Mouse (Mus musculus) neural tube, embryonic 14.5 days (tissue): ENCODE data around the gene Fgd6. TPM values are rescaled to one million over a fixed set of nuclear protein-coding genes. Genes with fewer than 3 reads are reported as not detected.

Source experiments
- ATAC-seq: fragments of 200-750 bp; cut with Nextera tagmentation; 2 replicates; pipeline ENCODE4 v1.8.0; 2017; ENCODE audit warnings: low read depth, mild to moderate bottlenecking, moderate TSS enrichment, moderate library complexity
- H3K27ac ChIP-seq: fragments of 300-500 bp; sonication (generic); 2 replicates; pipeline ENCODE4 v1.5.1; 2014; ENCODE audit warnings: low read depth, mild to moderate bottlenecking, control low read depth, low read length, moderate library complexity, mixed read lengths
- H3K27me3 ChIP-seq: fragments of 300-500 bp; sonication (generic); 2 replicates; pipeline ENCODE4 v1.6.1; 2014; ENCODE audit warnings: low read length; ENCODE audit not compliant: control insufficient read depth, insufficient read depth
- H3K36me3 ChIP-seq: fragments of 300-500 bp; sonication (generic); 2 replicates; pipeline ENCODE4 v1.6.1; 2014; ENCODE audit warnings: low read length, mixed read lengths; ENCODE audit not compliant: control insufficient read depth, insufficient read depth
- H3K4me1 ChIP-seq: fragments of 300-500 bp; sonication (generic); 2 replicates; pipeline ENCODE4 v1.6.1; 2014; ENCODE audit warnings: low read length; ENCODE audit not compliant: control insufficient read depth, insufficient read depth
- H3K4me2 ChIP-seq: fragments of 300-500 bp; sonication (generic); 2 replicates; pipeline ENCODE4 v1.6.1; 2014; ENCODE audit warnings: mild to moderate bottlenecking, low read depth, low read length, control low read depth
- H3K4me3 ChIP-seq: fragments of 300-500 bp; sonication (generic); 2 replicates; pipeline ENCODE4 v1.5.1; 2014; ENCODE audit warnings: low read depth, low read length, control low read depth, mixed read lengths
- H3K9ac ChIP-seq: fragments of 300-500 bp; sonication (generic); replicated peaks from 2 replicates; pipeline ENCODE4 v1.6.1; 2014; ENCODE audit warnings: low read depth, mild to moderate bottlenecking, control low read depth, low read length, mixed read lengths
- H3K9me3 ChIP-seq: fragments of 300-500 bp; sonication (generic); 2 replicates; pipeline ENCODE4 v1.6.1; 2016; ENCODE audit warnings: low read length; ENCODE audit not compliant: control insufficient read depth
- WGBS: fragments of 180-500 bp; shearing (Covaris S2); extraction: QIAGEN DNeasy Blood & Tissue Kit; methylation state at CpG from one replicate; pipeline ENCODE4 v1.1.7; 2014; 5-methylcytosine and 5-hydroxymethylcytosine counted together
- polyA plus RNA-seq: library from polyadenylated mRNA; unstranded; fragments of >200 nt; fragmentation: Nextera tagmentation; extraction: Ambion mirVana; gene quantifications from 2 replicates; pipeline ENCODE4 v1.2.1, GENCODE M21; 2014

Gene Fgd6
- polyA plus RNA-seq, 1 experiment from 2014 or later: 2.4 TPM

DNA sequence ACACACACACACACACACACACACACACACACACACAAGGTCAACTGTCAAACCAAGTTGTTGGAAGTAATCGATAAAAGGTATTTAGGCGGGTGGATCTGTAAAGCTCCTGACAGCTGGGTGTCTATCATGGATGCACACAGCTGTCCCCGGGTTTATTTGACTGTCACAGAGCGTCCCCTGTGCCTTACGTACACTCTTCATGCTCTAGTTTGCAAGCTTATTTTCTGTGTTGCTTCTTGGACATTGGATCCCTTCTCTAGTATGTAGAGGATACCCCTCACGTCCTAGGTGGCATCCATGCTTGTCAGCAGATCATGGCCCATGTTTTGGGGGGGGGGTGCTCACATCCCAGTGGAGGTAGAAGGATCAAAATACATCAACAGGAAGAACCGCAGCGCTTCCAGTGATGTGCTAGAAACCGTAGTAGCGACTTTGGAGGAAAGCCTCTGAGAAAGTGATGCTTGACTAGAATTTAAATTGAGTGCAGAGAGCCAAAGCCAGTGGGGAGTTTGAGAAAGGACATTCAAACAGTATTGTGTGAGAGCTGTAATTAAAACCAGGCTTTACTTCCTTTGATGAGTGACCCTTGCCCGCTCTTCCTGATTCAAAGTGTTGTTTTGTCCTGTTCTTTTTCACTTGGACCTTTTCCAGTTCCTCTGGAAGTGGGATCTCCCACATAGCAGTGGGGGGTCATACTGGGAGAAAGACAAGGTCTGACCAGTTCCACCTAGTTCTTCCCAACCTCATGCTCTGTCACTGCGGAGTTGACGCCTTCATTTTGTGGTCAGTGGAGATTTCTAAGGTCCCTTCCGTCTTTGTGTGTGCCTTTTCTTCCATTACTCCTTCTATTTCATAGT, 41.4 kb downstream of the Fgd6 start:
- no peak for ATAC-seq
- no peaks in the 10 kb centered on the region for H3K36me3 ChIP-seq

DNA sequence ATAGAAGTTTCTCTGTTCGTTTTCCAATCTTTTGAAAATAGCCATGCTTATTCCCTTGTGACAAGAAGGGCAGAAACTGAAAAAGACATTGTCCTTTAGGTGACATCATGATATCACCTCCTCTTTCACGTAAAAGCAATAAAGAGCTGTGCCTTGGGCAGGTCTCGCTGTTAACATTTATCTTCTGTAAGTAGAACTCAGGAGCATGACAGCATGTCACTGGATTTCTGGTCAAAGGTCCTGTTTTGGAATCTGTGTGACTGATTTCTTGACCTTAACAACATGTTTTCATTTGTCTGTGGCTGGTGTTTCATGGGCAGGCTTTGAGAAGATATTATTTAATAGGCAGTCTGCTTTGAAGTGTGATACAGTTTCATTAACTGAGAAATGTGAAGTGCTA, 44.9 kb downstream of the Fgd6 start:
- H3K27me3 ChIP-seq: no peaks in the 10 kb centered on the region
- 77% methylated on average over 3 of the region's 3 CpGs for WGBS
- H3K4me3 ChIP-seq: no peak overlapping the region
- H3K9ac ChIP-seq: no peak overlapping the region
- H3K9me3 ChIP-seq: no peaks in the 10 kb centered on the region
- H3K4me1 ChIP-seq: no peaks in the 10 kb centered on the region
- ATAC-seq: no peak
- no peak overlapping the region for H3K27ac ChIP-seq
- H3K4me2 ChIP-seq: no peak overlapping the region
- H3K36me3 ChIP-seq: no peaks in the 10 kb centered on the region

More for the DNA sequence above, 41.4 kb downstream of the Fgd6 start:
- peak overlapping the region; percentile 66; the same call in 1 of the 2 replicates for H3K27ac ChIP-seq
- H3K27me3 ChIP-seq: no peaks in the 10 kb centered on the region
- no peak overlapping the region for H3K9ac ChIP-seq
- H3K4me2 ChIP-seq: no peak overlapping the region
- H3K4me3 ChIP-seq: no peak overlapping the region
- 65% methylated on average over 14 of the region's 14 CpGs for WGBS
- no peaks in the 10 kb centered on the region for H3K4me1 ChIP-seq
- no peaks in the 10 kb centered on the region for H3K9me3 ChIP-seq

DNA sequence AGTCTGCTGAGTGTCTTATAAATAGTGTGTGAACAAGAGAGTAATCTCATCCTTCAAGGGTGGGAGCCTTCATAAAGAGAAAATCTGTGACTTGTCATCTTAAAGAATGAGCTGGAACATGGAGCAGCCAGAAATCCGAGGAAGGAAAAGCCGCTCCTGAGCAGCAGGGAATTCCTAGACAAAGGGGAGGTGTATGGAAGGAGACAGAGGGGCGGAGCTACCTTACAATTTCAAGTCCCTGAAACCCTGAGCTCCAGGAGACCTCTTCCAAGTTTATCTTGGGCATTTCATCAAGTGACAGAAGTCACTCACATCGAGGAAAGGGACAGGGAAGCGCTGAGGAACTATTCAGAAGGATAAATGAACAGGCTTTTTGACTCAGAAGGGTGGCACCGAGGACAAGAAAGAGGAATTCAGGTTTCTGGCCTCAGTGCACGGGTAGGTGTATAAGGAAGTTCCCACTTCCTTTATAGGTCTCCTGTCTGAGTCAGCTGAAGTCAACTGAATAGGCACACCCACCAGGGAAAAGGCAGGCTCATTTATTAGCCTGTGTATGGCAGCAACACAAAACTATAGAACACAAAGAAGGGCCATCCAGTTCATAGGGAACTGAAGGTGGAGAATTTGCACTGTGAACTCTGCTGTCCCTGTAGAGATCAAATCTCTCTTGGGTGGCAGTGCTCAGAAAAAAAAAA, 46.4 kb downstream of the Fgd6 start:
- Histone ChIP-seq H3K4me2 (no peak overlapping the region), H3K27ac (no peak overlapping the region), H3K9me3 (no peaks in the 10 kb centered on the region), H3K9ac (no peak overlapping the region), H3K4me1 (no peaks in the 10 kb centered on the region), H3K27me3 (no peaks in the 10 kb centered on the region), H3K4me3 (no peak overlapping the region), H3K36me3 (no peaks in the 10 kb centered on the region)
- ATAC-seq: no peak
- WGBS: 43% methylated on average over 7 of the region's 7 CpGs

DNA sequence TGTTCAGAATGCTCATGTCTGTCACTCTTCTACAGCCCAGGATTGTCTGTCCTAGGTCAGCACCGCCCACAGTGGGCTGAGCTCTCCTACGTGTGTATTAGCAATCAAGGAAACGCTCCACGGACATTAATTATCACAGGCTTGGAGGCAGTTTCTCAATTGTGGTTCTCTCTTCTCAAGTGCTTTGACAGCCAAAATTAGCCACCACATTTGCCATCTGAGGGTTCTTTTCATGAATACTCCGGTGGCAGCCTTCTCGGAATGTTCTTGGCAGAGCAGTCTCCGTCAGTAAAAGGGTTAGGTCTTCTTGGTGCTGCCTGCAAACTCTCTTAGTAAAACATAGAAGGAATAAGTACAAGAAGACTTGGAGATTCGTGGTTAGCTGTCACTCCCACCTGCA, 50.5 kb downstream of the Fgd6 start:
- 79% methylated on average over 8 of the region's 8 CpGs for WGBS
- H3K4me2 ChIP-seq: no peak overlapping the region
- H3K27ac ChIP-seq: no peak overlapping the region
- no peak overlapping the region for H3K4me3 ChIP-seq
- H3K4me1 ChIP-seq: no peaks in the 10 kb centered on the region
- H3K36me3 ChIP-seq: no peaks in the 10 kb centered on the region
- no peak for ATAC-seq
- H3K27me3 ChIP-seq: no peaks in the 10 kb centered on the region
- H3K9me3 ChIP-seq: no peaks in the 10 kb centered on the region
- H3K9ac ChIP-seq: no peak overlapping the region

DNA sequence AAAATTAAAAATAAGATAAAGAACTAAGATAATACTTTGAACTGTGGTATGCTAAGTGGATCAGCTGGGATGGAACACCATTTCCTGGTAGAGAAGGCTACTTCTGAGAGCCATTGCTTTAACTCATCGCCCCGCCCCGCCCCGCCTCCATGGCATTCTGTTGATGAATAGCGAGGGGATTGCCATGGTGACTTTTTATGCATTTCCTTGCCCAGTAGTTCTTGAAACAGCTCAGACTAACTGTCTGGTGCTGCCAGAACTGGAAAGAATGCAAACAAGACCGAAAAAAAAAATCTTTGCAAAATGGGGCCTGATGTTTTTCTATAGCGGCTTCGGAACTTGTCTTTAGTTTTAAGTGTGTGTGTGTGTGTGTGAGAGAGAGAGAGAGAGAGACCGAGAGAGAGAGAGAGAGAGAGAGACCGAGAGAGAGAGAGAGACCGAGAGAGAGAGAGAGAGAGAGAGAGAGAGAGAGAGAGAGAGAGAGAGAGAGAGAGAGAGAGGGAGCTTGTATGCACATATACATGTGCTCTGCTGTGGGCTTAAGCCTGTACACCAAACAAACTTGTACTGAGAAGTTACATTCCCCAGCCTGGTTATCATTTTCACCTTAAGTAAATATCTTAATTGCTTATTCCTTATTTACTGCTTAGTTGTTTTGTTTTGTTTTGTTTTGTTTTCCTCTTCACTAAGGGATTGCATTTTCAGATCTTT, 51.7 kb downstream of the Fgd6 start:
- WGBS: 27% methylated on average over 8 of the region's 11 CpGs
- no peak overlapping the region for H3K27ac ChIP-seq

DNA sequence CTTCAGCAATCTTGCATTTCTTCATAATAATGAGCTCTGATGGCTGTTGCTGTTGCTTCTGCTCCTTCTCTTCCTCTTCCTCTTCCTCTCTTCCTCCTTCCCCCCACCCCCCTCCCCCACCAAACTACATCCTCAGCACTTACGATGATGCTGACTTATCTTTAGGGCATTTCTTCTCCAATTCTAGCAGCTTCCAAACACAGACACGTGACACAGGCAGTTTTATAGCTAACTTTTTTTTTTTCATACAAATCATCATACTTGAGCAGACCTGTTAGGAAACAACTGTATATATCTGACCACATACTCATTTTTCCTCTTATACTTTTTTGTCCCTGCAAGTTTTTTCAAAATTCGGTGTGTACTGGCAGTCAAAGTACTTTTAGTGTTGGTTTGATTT, 54.2 kb downstream of the Fgd6 start:
- Histone ChIP-seq H3K4me2 (no peak overlapping the region), H3K27ac (no peak overlapping the region), H3K4me3 (no peak overlapping the region), H3K36me3 (no peaks in the 10 kb centered on the region), H3K27me3 (no peaks in the 10 kb centered on the region), H3K9ac (no peak overlapping the region), H3K4me1 (no peaks in the 10 kb centered on the region), H3K9me3 (no peaks in the 10 kb centered on the region)
- no peak for ATAC-seq
- WGBS: 92% methylated on average over 3 of the region's 3 CpGs

More for the DNA sequence above, 51.7 kb downstream of the Fgd6 start:
- Histone ChIP-seq H3K4me3 (no peak overlapping the region), H3K27me3 (no peaks in the 10 kb centered on the region), H3K9me3 (no peaks in the 10 kb centered on the region), H3K4me2 (no peak overlapping the region), H3K36me3 (no peaks in the 10 kb centered on the region), H3K4me1 (no peaks in the 10 kb centered on the region), H3K9ac (no peak overlapping the region)
- ATAC-seq: peak; percentile 66; the same call in 1 of the 2 replicates

DNA sequence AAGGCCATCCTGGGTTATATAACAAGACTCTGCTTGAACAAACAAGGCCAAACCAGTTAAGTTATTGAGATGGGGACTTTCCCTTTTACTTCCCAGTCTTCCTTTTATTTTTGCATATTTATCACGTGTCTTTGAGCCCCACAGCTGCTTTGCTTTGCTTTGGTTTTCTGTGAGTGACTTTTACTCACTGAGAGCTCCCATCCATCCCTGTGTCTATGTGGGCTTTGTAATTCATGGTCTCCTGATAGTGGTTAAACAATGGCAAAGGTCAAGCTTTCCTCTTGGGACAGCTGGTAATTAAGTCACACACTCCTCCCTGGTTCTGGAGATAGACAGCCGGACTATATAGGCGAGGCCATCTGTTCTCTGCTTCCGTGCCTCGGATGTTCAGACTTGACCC, 57.7 kb downstream of the Fgd6 start:
- ATAC-seq: no peak
- no peak overlapping the region for H3K4me3 ChIP-seq
- H3K27ac ChIP-seq: no peak overlapping the region
- H3K9me3 ChIP-seq: no peaks in the 10 kb centered on the region
- H3K36me3 ChIP-seq: no peaks in the 10 kb centered on the region
- no peak overlapping the region for H3K4me2 ChIP-seq
- no peaks in the 10 kb centered on the region for H3K4me1 ChIP-seq
- no peaks in the 10 kb centered on the region for H3K27me3 ChIP-seq
- WGBS: 24% methylated on average over 5 of the region's 5 CpGs
- no peak overlapping the region for H3K9ac ChIP-seq

DNA sequence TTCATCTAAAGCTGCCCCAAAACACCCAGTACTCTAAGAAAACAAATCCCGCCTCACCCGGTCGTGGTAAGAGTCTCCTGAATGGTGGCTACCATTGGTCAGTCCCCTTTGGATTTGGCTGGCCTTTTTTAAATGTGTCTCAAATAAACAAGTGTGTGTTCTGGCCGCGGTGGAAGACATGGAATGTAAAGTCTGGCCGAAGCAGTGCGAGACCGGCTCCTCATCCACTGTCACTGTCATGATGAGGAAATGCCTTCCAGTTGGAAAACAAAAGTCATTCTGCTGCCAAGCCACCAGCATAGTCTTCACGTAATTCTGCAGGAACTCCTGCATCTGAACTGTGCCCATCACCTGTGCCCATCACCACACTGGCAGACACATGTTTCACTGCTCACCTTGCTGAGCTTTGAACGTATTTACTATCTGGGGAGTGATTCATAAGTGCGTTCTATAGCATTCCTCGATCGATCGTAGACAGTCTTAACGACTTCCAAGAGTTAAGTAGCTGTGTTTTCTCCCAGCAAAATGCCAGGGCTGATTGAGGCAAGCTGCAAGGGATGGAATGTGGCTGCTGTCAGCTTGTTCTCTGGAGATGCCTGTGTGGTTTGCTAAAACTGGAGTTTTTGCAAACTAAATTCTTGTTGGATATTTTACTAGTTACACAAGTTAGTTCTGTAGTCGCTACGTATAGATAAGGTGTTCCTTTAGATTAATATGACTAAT, 60.1 kb downstream of the Fgd6 start:
- H3K4me3 ChIP-seq: no peak overlapping the region
- H3K9ac ChIP-seq: no peak overlapping the region
- no peaks in the 10 kb centered on the region for H3K4me1 ChIP-seq
- H3K27me3 ChIP-seq: no peaks in the 10 kb centered on the region
- H3K9me3 ChIP-seq: no peaks in the 10 kb centered on the region
- H3K36me3 ChIP-seq: no peaks in the 10 kb centered on the region
- no peak for ATAC-seq
- 89% methylated on average over 17 of the region's 17 CpGs for WGBS
- H3K4me2 ChIP-seq: no peak overlapping the region
- no peak overlapping the region for H3K27ac ChIP-seq
